Mouse (Mus musculus): ENCODE data around the gene March5.

The March5 gene

GRCm38 (mm10) chr19:37263566-37263942 lies 56.2 kb downstream of the March5 start:
- DNase-seq (ENCODE audit: low spot score in 2 of 2): no peak

- no peak for DNase-seq (ENCODE audit: low spot score in 2 of 2)
Measured at GRCm38 (mm10) chr19:37263943-37264897, 56.9 kb downstream of the March5 start.

GRCm38 (mm10) chr19:37265333-37266103 lies 58.2 kb downstream of the March5 start:
- DNase-seq (ENCODE audit: low spot score in 2 of 2): peak; percentile 85 to 88

- DNase-seq (ENCODE audit: low spot score in 2 of 2): no peak
Measured at GRCm38 (mm10) chr19:37269106-37269505, 61.8 kb downstream of the March5 start.

Data from frontal cortex, postnatal 10 days (tissue).